Mouse (Mus musculus) stomach, embryonic 15.5 days (tissue): ENCODE results near the gene Pcgf2. TPM values are rescaled to one million over a fixed set of nuclear protein-coding genes. Genes with fewer than 3 reads are reported as not detected.
"Not testable (repeated sequence)": the region's sequence is repeated elsewhere in the genome, so short reads cannot be mapped to it uniquely, and the experiment has no call there.

Experiments used
- ATAC-seq: fragments of 200-750 bp; cut with Nextera tagmentation; 2 replicates; pipeline ENCODE4 v1.8.0; 2017; ENCODE audit warnings: low read depth, moderate number of reproducible peaks, moderate TSS enrichment; ENCODE audit not compliant: insufficient read depth, low FRiP score
- H3K27ac ChIP-seq: fragments of 300-500 bp; sonication (generic); 2 replicates; pipeline ENCODE4 v1.5.1; 2015; ENCODE audit warnings: mild to moderate bottlenecking, inconsistent platforms
- H3K27me3 ChIP-seq: fragments of 300-500 bp; sonication (generic); replicated peaks from 2 replicates; pipeline ENCODE4 v1.6.1; 2015; ENCODE audit warnings: inconsistent platforms
- H3K36me3 ChIP-seq: fragments of 300-500 bp; sonication (generic); 2 replicates; pipeline ENCODE4 v1.6.1; 2015; ENCODE audit warnings: inconsistent platforms
- H3K4me1 ChIP-seq: fragments of 300-500 bp; sonication (generic); 2 replicates; pipeline ENCODE4 v1.6.1; 2015; ENCODE audit warnings: inconsistent platforms
- H3K4me2 ChIP-seq: fragments of 300-500 bp; sonication (generic); 2 replicates; pipeline ENCODE4 v1.6.1; 2015; ENCODE audit warnings: mild to moderate bottlenecking, inconsistent platforms
- H3K4me3 ChIP-seq: fragments of 300-500 bp; sonication (generic); replicated peaks from 2 replicates; pipeline ENCODE4 v1.5.1; 2015; ENCODE audit warnings: inconsistent platforms
- H3K9ac ChIP-seq: fragments of 300-500 bp; sonication (generic); 2 replicates; pipeline ENCODE4 v1.6.1; 2015; ENCODE audit warnings: inconsistent platforms
- H3K9me3 ChIP-seq: fragments of 300-500 bp; sonication (generic); 2 replicates; pipeline ENCODE4 v1.6.1; 2016; ENCODE audit warnings: inconsistent platforms
- WGBS: fragments of 180-500 bp; shearing (Covaris S2); methylation state at CpG from one replicate; pipeline ENCODE4 v1.1.7; 2015; 5-methylcytosine and 5-hydroxymethylcytosine counted together
- polyA plus RNA-seq: library from polyadenylated mRNA; unstranded; fragments of >200 nt; fragmentation: Nextera tagmentation; extraction: Ambion mirVana; gene quantifications from 2 replicates; pipeline ENCODE4 v1.2.1, GENCODE M21; 2015

The Pcgf2 gene
- polyA plus RNA-seq, 1 experiment from 2014 or later = 12.1 TPM

GRCm38 (mm10) chr11:97716021-97716420 lies 15.7 kb upstream of the Pcgf2 start:
- Histone ChIP-seq H3K4me1 (no peaks in the 10 kb centered on the region), H3K27ac (no peak overlapping the region), H3K4me3 (no peak overlapping the region), H3K27me3 (no peaks in the 10 kb centered on the region), H3K4me2 (no peak overlapping the region), H3K9ac (no peak overlapping the region), H3K36me3 (peaks cover 41% of the 10 kb centered on the region), H3K9me3 (no peaks in the 10 kb centered on the region)
- WGBS = 85% methylated on average over 8 of the region's 8 CpGs
- ATAC-seq = no peak

DNA sequence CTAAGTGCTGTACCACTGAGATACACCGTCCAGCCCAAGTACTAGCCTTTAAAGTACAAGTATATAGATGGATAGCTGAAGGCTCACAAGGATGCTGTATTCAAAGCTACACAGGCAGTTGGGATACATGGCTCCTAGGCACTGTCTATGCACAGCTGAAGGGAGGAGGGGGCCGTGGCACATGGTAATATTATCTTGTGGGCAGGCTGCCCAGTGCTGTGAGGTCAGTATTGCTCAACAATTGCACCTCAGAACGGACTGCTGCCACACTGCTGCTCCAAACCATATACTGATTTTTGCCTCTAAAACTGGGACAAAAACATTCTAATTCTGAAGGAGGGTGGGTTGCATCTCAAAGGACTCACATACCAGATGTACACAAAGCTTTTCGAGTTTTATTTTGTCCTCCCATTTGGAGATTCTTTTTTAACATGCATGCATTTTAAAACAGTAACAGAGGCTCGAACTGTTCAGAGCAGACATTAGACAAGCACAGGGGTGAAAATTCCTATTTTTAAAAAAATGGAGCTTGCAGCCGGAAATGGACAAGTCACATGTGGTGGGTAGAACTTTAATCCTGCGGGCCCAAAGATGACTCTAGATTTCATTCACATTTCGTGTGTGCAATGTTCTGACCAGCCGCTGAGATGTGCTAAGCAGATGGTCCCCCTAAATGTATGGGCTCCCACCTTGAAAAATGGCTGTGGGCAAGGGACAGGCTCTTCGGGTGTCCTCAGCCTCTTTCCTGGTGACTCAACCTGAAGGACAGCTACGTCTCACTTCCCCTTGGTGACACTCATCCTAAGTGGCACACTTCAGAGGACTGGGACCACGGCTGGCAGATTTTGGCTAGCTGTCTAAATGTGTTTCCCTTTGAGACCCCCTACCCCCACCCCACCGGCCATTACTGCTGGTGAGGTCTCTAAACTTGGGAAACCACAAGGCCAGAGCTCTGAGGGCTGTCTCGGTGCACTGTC lies 14.8 kb upstream of the Pcgf2 start:
- whole genome bisulfite sequencing = 87% methylated on average over 14 of the region's 14 CpGs
- no peaks in the 10 kb centered on the region for H3K27me3 ChIP-seq
- H3K4me1 ChIP-seq = no peaks in the 10 kb centered on the region
- H3K9me3 ChIP-seq = no peaks in the 10 kb centered on the region
- no peak overlapping the region for H3K9ac ChIP-seq
- no peak overlapping the region for H3K4me3 ChIP-seq
- H3K4me2 ChIP-seq = no peak overlapping the region
- H3K36me3 ChIP-seq = peaks cover 36% of the 10 kb centered on the region
- no peak for ATAC-seq
- no peak overlapping the region for H3K27ac ChIP-seq

GRCm38 (mm10) chr11:97714356-97714755 lies 14.1 kb upstream of the Pcgf2 start:
- no peak overlapping the region for H3K4me3 ChIP-seq
- no peak overlapping the region for H3K27ac ChIP-seq
- H3K4me2 ChIP-seq = no peak overlapping the region
- H3K9me3 ChIP-seq = no peaks in the 10 kb centered on the region
- 85% methylated on average over 3 of the region's 3 CpGs for WGBS
- ATAC-seq = no peak
- H3K27me3 ChIP-seq = no peaks in the 10 kb centered on the region
- H3K36me3 ChIP-seq = peaks cover 30% of the 10 kb centered on the region
- H3K9ac ChIP-seq = no peak overlapping the region
- H3K4me1 ChIP-seq = no peaks in the 10 kb centered on the region

DNA sequence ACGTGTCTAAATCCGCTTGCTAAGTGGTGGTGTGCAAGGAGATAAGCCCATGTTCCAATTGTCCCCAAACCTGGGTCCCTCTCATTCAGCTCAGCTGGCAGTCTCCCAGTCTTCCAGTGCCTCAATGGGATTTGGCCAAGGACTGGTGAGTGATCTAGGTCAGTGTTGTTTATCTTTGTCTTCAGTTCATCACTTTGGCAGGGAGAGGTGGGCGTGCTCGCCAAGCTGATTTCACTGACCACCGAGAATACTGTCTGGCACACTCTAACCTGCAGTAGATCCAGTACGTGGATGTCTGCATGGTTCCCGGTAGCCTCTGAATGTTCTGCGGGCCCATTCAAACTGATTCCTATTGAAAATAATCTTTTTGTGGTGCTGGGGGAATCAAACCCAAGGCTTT lies 13.6 kb upstream of the Pcgf2 start:
- Histone ChIP-seq H3K9me3 (no peaks in the 10 kb centered on the region), H3K27me3 (no peaks in the 10 kb centered on the region), H3K4me1 (no peaks in the 10 kb centered on the region), H3K4me3 (no peak overlapping the region), H3K27ac (no peak overlapping the region), H3K9ac (no peak overlapping the region), H3K4me2 (no peak overlapping the region), H3K36me3 (peaks cover 30% of the 10 kb centered on the region; the same call in 1 of the 2 replicates)
- 81% methylated on average over 8 of the region's 8 CpGs for WGBS
- no peak for ATAC-seq

DNA sequence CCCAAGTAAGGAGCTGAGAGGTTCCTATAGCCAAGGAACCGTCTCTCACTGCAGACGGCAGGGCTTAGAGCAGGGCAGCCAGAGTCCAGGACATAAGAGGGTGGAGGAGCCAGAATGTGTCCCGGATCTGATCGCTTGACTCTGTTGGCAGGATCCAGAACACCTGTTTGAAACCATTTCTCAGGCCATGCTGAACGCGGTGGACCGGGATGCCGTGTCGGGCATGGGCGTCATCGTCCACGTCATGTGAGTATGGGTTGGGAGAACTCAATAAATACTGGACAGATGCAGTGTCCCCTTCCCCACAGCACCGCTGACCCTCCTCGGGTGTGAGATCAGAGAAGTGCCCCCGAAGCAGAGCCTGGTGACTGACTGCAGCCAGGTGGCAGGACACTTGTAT lies 12.0 kb upstream of the Pcgf2 start:
- no peaks in the 10 kb centered on the region for H3K27me3 ChIP-seq
- H3K4me1 ChIP-seq = no peaks in the 10 kb centered on the region
- no peak overlapping the region for H3K9ac ChIP-seq
- WGBS = 88% methylated on average over 15 of the region's 15 CpGs
- H3K4me2 ChIP-seq = no peak overlapping the region
- H3K27ac ChIP-seq = no peak overlapping the region
- no peaks in the 10 kb centered on the region for H3K9me3 ChIP-seq
- no peak overlapping the region for H3K4me3 ChIP-seq
- no peak for ATAC-seq
- H3K36me3 ChIP-seq = peaks cover 24% of the 10 kb centered on the region

DNA sequence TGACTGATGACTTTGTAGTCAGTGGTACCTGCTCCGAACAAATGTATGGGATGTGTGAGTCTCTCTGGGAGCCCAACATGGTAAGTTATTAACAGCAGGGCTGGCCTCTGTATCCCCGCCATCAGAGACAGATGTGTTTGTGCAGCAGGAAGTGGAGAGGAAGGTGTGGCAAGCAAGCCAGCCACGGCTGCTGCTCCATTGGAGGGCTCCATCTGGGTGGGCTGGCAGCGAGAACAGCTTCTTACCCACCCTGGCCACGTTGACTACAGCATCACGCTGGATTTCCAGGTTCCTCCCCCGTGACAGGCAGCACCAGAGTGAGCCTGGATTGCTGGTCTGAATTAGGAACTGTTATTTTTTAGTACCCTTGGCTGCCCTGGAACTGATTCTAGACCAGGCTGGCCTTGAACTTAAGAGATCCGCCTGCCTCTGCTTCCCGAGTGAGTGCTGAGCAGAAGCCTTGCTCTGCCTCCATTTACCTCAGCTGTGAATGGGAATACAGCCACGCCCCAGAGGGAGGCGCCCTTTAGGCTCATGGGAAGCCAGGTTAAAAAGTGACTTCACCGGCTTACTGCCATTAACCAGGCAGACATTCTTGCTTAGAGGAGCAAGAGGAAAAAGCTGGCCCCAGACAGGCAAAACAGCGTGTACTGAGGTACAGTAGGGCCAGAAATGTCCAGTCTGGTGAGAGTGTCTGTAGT lies 11.1 kb upstream of the Pcgf2 start:
- no peak for ATAC-seq
- no peak overlapping the region for H3K4me3 ChIP-seq
- no peak overlapping the region for H3K9ac ChIP-seq
- H3K4me1 ChIP-seq = no peaks in the 10 kb centered on the region
- H3K27ac ChIP-seq = no peak overlapping the region
- peaks cover 31% of the 10 kb centered on the region for H3K36me3 ChIP-seq
- no peak overlapping the region for H3K4me2 ChIP-seq
- H3K27me3 ChIP-seq = no peaks in the 10 kb centered on the region
- 76% methylated on average over 13 of the region's 13 CpGs for WGBS
- H3K9me3 ChIP-seq = no peaks in the 10 kb centered on the region

- not testable (repeated sequence) for H3K4me2 ChIP-seq, ATAC-seq, H3K4me3 ChIP-seq, H3K9ac ChIP-seq, H3K27me3 ChIP-seq, H3K27ac ChIP-seq, H3K4me1 ChIP-seq, H3K9me3 ChIP-seq
- WGBS = 76% methylated on average over 2 of the region's 2 CpGs
- H3K36me3 ChIP-seq = peaks cover 34% of the 10 kb centered on the region
These were observed 9.8 kb upstream of the Pcgf2 start for GRCm38 (mm10) chr11:97710067-97710466.

GRCm38 (mm10) chr11:97703039-97703826 lies 2.9 kb upstream of the Pcgf2 start, which contains the start of gene Psmb3:
Gene Psmb3, plus strand, starts transcription at chr11:97703399.
- Histone ChIP-seq H3K27ac (peak within 1 kb of the TSS; percentile 89), H3K4me3 (peak within 1 kb of the TSS; percentile 92), H3K27me3 (no peaks in the 10 kb centered on the region), H3K9ac (peak within 1 kb of the TSS; percentile 82), H3K36me3 (peaks cover 15% of the 10 kb centered on the region; the same call in 1 of the 2 replicates), H3K4me2 (peak within 1 kb of the TSS; percentile 92), H3K4me1 (peaks cover 27% of the 10 kb centered on the region), H3K9me3 (no peaks in the 10 kb centered on the region)
- under 1% methylated on average over 35 of the region's 35 CpGs for WGBS
- peak; percentile 90 for ATAC-seq

DNA sequence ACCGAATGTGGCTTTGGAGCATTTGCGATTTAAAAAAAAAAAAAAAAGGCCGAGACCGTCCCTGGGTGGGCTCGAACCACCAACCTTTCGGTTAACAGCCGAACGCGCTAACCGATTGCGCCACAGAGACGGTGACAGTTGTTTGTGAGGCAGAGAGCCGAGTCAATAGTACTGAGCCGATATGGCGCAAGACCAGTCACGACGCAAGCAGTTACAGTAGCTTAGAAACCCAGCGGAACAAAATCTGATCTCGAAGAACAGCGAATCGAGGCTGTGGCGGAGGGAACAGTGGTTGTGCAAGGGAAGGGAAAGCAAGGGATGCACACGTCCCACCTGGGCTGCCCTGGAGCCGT lies 2.1 kb upstream of the Pcgf2 start:
- H3K4me1 ChIP-seq = peaks cover 35% of the 10 kb centered on the region
- peak overlapping the region; percentile 65 for H3K9ac ChIP-seq
- peak overlapping the region; percentile 92 for H3K4me3 ChIP-seq
- H3K9me3 ChIP-seq = no peaks in the 10 kb centered on the region
- ATAC-seq = no peak
- peaks cover 11% of the 10 kb centered on the region; the same call in 1 of the 2 replicates for H3K36me3 ChIP-seq
- H3K27ac ChIP-seq = peak overlapping the region; percentile 89
- no peaks in the 10 kb centered on the region for H3K27me3 ChIP-seq
- WGBS = 0% methylated on average over 24 of the region's 24 CpGs
- H3K4me2 ChIP-seq = peak overlapping the region; percentile 92

DNA sequence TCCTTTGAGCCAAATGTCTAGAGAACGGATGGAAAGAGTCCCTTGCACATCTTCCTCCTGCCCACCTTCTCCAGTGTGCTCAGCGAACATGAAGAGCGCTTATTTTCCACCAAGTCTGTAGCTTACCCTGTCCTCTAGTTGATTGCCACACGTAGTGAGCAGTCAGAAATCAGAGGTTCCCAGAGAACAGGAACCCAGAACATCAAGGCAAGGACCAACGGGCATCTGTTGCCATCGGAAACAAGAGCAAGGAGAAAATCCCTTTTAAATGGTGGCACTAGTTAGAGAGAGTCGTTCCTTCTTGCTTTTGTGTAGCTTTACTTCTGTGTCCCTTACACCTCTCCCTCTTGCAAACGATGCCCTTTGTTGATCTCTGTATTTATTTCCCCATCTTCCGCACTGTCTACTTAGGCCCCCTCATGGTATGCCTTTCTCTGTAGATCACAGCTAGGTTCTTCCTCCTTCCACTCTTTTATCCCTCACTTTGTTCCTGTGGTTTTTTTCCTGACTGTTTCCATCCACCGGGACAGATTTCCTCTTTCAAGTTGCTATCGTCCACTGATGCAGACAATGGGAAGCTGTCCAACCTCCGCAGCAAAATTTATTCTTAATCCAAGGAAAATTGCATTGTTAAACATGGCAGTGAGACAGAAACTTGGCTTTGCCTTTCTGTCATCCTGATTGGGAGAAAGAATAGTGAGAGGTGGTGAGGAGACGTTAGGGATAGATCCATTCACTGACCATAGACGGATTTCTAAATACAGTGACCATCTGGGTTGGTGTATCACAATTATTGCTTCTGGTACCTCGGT lies 1.5 kb upstream of the Pcgf2 start:
- no peak overlapping the region for H3K27ac ChIP-seq
- H3K4me1 ChIP-seq = peaks cover 38% of the 10 kb centered on the region
- ATAC-seq = no peak
- no peaks in the 10 kb centered on the region for H3K27me3 ChIP-seq
- H3K36me3 ChIP-seq = peaks cover 5% of the 10 kb centered on the region; the same call in 1 of the 2 replicates
- peak overlapping the region; percentile 92 for H3K4me2 ChIP-seq
- H3K4me3 ChIP-seq = peak overlapping the region; percentile 92
- H3K9ac ChIP-seq = no peak overlapping the region
- 49% methylated on average over 15 of the region's 15 CpGs for WGBS
- H3K9me3 ChIP-seq = no peaks in the 10 kb centered on the region
